Mouse (Mus musculus): ENCODE results near the gene Fat4.

DNA sequence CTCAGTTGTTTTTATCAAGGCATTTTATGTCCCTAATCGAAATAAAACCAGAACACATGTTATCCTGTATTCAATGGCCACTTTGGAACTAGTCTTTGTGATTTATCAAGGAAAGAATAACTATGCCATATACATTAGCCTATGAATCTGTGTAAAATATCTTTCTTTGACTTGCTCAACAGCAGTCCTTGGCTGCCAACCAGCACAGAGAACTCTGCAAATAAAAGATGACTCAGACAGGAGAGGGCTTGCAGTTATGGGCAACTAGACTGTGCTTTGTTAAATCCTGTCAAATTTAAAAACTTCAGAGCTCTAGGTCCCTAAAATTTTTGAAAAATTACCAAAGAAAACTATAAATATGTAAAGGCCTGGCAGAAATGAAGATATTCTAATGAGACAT lies 130.9 kb downstream of the Fat4 start:
- no peak for TF ChIP-seq CTCF (IDR thresholded peaks at IDR 0.05; ENCODE audit: low read depth, low read length)
- TF ChIP-seq POLR2A (IDR thresholded peaks at IDR 0.05; ENCODE audit: borderline replicate concordance, low read depth, low read length) = no peak

Measured in bone marrow macrophage, adult 2 months (primary cell).